Comparison of ENCODE assay signal across 8 mouse cellular contexts in genomic region chr12:111809762-111810161, GRCm38 (mm10). TPM values are rescaled to one million over a fixed set of nuclear protein-coding genes. Genes with fewer than 3 reads are reported as not detected.
DNase-seq lines count a peak whose midpoint lies in the region; ATAC-seq lines count a peak whose summit lies in the region.

No protein-coding gene starts in this region.

- peak; percentile 15 for ATAC-seq in hindbrain, embryonic 12.5 days (ENCODE audit: low FRiP score)

- peaks cover 24% of the 10 kb centered on the region for H3K4me1 ChIP-seq in hindbrain, embryonic 12.5 days

- no peak overlapping the region for H3K4me3 ChIP-seq in hindbrain, embryonic 12.5 days

- no peaks in the 10 kb centered on the region for H3K9me3 ChIP-seq in hindbrain, embryonic 12.5 days (replicated peaks)

- DNase-seq in R1 (ENCODE audit: low read depth, low spot score): peak; percentile 73
- DNase-seq in cerebellum, postnatal 25 days: peak; percentile 80 to 86
- peak; percentile 31 to 43 for DNase-seq in frontal cortex, postnatal 25 days (ENCODE audit: low spot score in 2 of 2)
- DNase-seq in layer of hippocampus, postnatal 36 days: peak; percentile 65 to 73
- DNase-seq in lung, postnatal 36 days: peak; percentile 84
- DNase-seq in retina, postnatal 1 day: peak; percentile 93
- DNase-seq in urinary bladder, adult 2 months (ENCODE audit: low spot score): peak; percentile 48

- peaks cover 43% of the 10 kb centered on the region for H3K36me3 ChIP-seq in hindbrain, embryonic 12.5 days

- no peaks in the 10 kb centered on the region for H3K27me3 ChIP-seq in hindbrain, embryonic 12.5 days

- 0 out of 2 replicates have a peak overlapping the region, but pooled peaks have one; percentile 5 for H3K4me2 ChIP-seq in hindbrain, embryonic 12.5 days (replicated peaks)

- 10% methylated on average over 9 of the region's 9 CpGs for whole genome bisulfite sequencing in hindbrain, embryonic 12.5 days

- peak overlapping the region; percentile 39; the same call in 1 of the 2 replicates for H3K9ac ChIP-seq in hindbrain, embryonic 12.5 days

- peak overlapping the region; percentile 71 for H3K27ac ChIP-seq in hindbrain, embryonic 12.5 days

RNA-seq across cellular contexts. Expression of gene Xrcc3, which starts 3.9 kb away (rescaled TPM):
- 5.8 and 6.4 TPM in 2 replicates for polyA plus RNA-seq in hindbrain, embryonic 12.5 days (2016; fragmentation: Nextera tagmentation; extraction: Ambion mirVana)
- total RNA-seq in layer of hippocampus, postnatal 36 days (2021): 1 to 10 TPM; 3.4 to 4.5 TPM
- 3.3 and 3.5 TPM in 2 replicates for polyA plus RNA-seq in urinary bladder, adult 2 months (2012; rRNA removed)

RNA-seq across cellular contexts. Expression of gene Zfyve21, which starts 4.2 kb away (rescaled TPM):
- 53.5 and 56.8 TPM in 2 replicates for polyA plus RNA-seq in hindbrain, embryonic 12.5 days (2016; fragmentation: Nextera tagmentation; extraction: Ambion mirVana)
- total RNA-seq in layer of hippocampus, postnatal 36 days (2021): 10 to 100 TPM; 20.8 to 25.4 TPM
- polyA plus RNA-seq in urinary bladder, adult 2 months (2012; rRNA removed): 77.0 and 87.5 TPM in 2 replicates

RNA-seq across cellular contexts. Expression of gene Klc1, which starts 51.1 kb away (rescaled TPM):
- 430 and 446 TPM in 2 replicates for polyA plus RNA-seq in hindbrain, embryonic 12.5 days (2016; fragmentation: Nextera tagmentation; extraction: Ambion mirVana)
- 100 to 1,000 TPM; 672 to 713 TPM for total RNA-seq in layer of hippocampus, postnatal 36 days (2021)
- polyA plus RNA-seq in urinary bladder, adult 2 months (2012; rRNA removed): 96.5 and 122 TPM in 2 replicates

Comparison
In these comparisons a context has a peak if more than half of its experiments do, and no peak if none do; other contexts are left out.
1. DNase-seq: peak in every context shown above with its lines; median percentile 93 in retina, postnatal 1 day; 84 in lung, postnatal 36 days; 83 in cerebellum, postnatal 25 days; 73 in R1; 69 in layer of hippocampus, postnatal 36 days; 48 in urinary bladder, adult 2 months; 37 in frontal cortex, postnatal 25 days.